Mouse (Mus musculus): ENCODE data around the gene Rac3.

DNA sequence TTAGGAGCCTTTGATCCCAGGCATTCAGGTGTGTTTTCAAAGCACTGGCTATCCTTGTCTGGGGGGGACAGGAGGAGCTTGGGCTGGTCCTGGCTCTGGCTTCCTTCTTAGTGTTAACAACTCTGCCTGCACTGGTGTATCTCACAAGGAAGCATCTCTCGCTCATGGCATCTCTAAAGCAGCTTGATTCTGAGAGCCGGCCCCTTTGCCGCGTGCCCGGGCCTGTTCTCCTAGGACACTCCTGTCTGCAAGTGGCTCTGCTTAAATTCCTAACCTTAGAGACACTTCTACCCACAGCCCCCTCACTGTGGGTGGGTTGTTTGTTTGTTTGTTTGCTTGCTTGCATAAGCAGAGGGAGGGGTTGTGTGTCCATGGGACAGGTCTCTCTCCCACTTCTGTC lies 13.3 kb upstream of the Rac3 start:
- TF ChIP-seq CTCF (IDR thresholded peaks at IDR 0.05): no peak
- TF ChIP-seq POLR2A (IDR thresholded peaks at IDR 0.05; ENCODE audit: insufficient read depth, low read depth, low read length): no peak
